Mouse (Mus musculus) lung, postnatal 0 days (tissue): ENCODE measurements at regions not wholly inside any gene's neighbourhood (a gene's known extent, or its start where the extent isn't known, plus 50 kb on each side); places are given as distances from the start of the nearest gene placed in this dataset.

Source experiments
- ATAC-seq: fragments of 200-750 bp; cut with Nextera tagmentation; 2 replicates; pipeline ENCODE4 v1.8.0; 2017; ENCODE audit warnings: moderate library complexity
- DNase-seq: peaks from one replicate; pipeline ENCODE4 v3.0.0-alpha.2; 2016; ENCODE audit warnings: low spot score
- H3K27ac ChIP-seq: fragments of 300-500 bp; sonication (generic); 2 replicates; pipeline ENCODE4 v1.5.1; 2014; ENCODE audit warnings: antibody characterized with exemption, mild to moderate bottlenecking, low read length, mixed read lengths
- H3K27me3 ChIP-seq: fragments of 300-500 bp; sonication (generic); replicated peaks from 2 replicates; pipeline ENCODE4 v1.6.1; 2014; ENCODE audit warnings: low read length, mixed read lengths; ENCODE audit not compliant: insufficient read depth
- H3K36me3 ChIP-seq: fragments of 300-500 bp; sonication (generic); 2 replicates; pipeline ENCODE4 v1.6.1; 2014; ENCODE audit warnings: low read length, mixed read lengths; ENCODE audit not compliant: insufficient read depth
- H3K4me1 ChIP-seq: fragments of 300-500 bp; sonication (generic); 2 replicates; pipeline ENCODE4 v1.6.1; 2014; ENCODE audit warnings: antibody characterized with exemption, low read depth, low read length, mixed read lengths; ENCODE audit not compliant: insufficient read depth
- H3K4me2 ChIP-seq: fragments of 300-500 bp; sonication (generic); replicated peaks from 2 replicates; pipeline ENCODE4 v1.6.1; 2014; ENCODE audit warnings: low read depth, mild to moderate bottlenecking, low read length, moderate library complexity, mixed read lengths
- H3K4me3 ChIP-seq: fragments of 300-500 bp; sonication (generic); 2 replicates; pipeline ENCODE4 v1.5.1; 2014; ENCODE audit warnings: low read depth, low read length
- H3K9ac ChIP-seq: fragments of 300-500 bp; sonication (generic); replicated peaks from 2 replicates; pipeline ENCODE4 v1.6.1; 2014; ENCODE audit warnings: low read depth, mild to moderate bottlenecking
- H3K9me3 ChIP-seq: fragments of 300-500 bp; sonication (generic); 2 replicates; pipeline ENCODE4 v1.6.1; 2016; ENCODE audit warnings: low read length, mixed read lengths
- CTCF ChIP-seq: IDR thresholded peaks from 2 replicates; pipeline ENCODE4 v1.5.1; 2016; ENCODE audit warnings: antibody characterized with exemption, mild to moderate bottlenecking
- EP300 ChIP-seq: IDR thresholded peaks from 2 replicates; pipeline ENCODE4 v1.6.1; 2016; ENCODE audit warnings: antibody characterized with exemption, mild to moderate bottlenecking, control low read depth
- WGBS: fragments of 180-500 bp; shearing (Covaris S2); extraction: QIAGEN DNeasy Blood & Tissue Kit; methylation state at CpG from one replicate; pipeline ENCODE4 v1.1.7; 2014; 5-methylcytosine and 5-hydroxymethylcytosine counted together

GRCm38 (mm10) chr10:119045059-119045458 is 175.1 kb upstream of the Dyrk2 start:
- Histone ChIP-seq H3K9me3 (no peaks in the 10 kb centered on the region), H3K27me3 (no peaks in the 10 kb centered on the region), H3K4me2 (no peak overlapping the region), H3K36me3 (no peaks in the 10 kb centered on the region), H3K4me3 (no peak overlapping the region), H3K4me1 (no peaks in the 10 kb centered on the region), H3K27ac (no peak overlapping the region), H3K9ac (no peak overlapping the region)
- no peak for TF ChIP-seq CTCF
- no peak for TF ChIP-seq EP300
- 82% methylated on average over 13 of the region's 13 CpGs for WGBS
- DNase-seq (no peak), ATAC-seq (no peak)

- no peaks in the 10 kb centered on the region for H3K36me3 ChIP-seq
- 74% methylated on average over 7 of the region's 7 CpGs for WGBS
Measured at GRCm38 (mm10) chr10:119043069-119043468, 173.1 kb upstream of the Dyrk2 start.

GRCm38 (mm10) chr10:119040205-119040604 is 170.2 kb upstream of the Dyrk2 start:
- Histone ChIP-seq H3K36me3 (no peaks in the 10 kb centered on the region), H3K4me3 (no peak overlapping the region), H3K4me1 (no peaks in the 10 kb centered on the region), H3K9ac (no peak overlapping the region), H3K4me2 (no peak overlapping the region), H3K27ac (no peak overlapping the region), H3K9me3 (no peaks in the 10 kb centered on the region), H3K27me3 (no peaks in the 10 kb centered on the region)
- ATAC-seq (peak; percentile 67), DNase-seq (peak; percentile 18)
- no peak for TF ChIP-seq CTCF
- TF ChIP-seq EP300, result no peak
- WGBS, result 27% methylated on average over 4 of the region's 4 CpGs

More at GRCm38 (mm10) chr10:119043069-119043468, 173.1 kb upstream of the Dyrk2 start:
- H3K9ac ChIP-seq, result no peak overlapping the region
- no peaks in the 10 kb centered on the region for H3K4me1 ChIP-seq
- H3K9me3 ChIP-seq, result no peaks in the 10 kb centered on the region
- peak; percentile 54 for ATAC-seq
- peak; percentile 35 for DNase-seq
- TF ChIP-seq EP300 (no peak), CTCF (no peak)
- no peaks in the 10 kb centered on the region for H3K27me3 ChIP-seq
- H3K27ac ChIP-seq, result no peak overlapping the region
- no peak overlapping the region for H3K4me2 ChIP-seq
- no peak overlapping the region for H3K4me3 ChIP-seq

- no peaks in the 10 kb centered on the region for H3K4me1 ChIP-seq
- no peak overlapping the region for H3K4me3 ChIP-seq
- no peaks in the 10 kb centered on the region for H3K9me3 ChIP-seq
- peak; percentile 51 for DNase-seq
- no peaks in the 10 kb centered on the region for H3K36me3 ChIP-seq
- H3K27ac ChIP-seq, result no peak overlapping the region
- H3K4me2 ChIP-seq, result no peak overlapping the region
- peak; percentile 54; the same call in 1 of the 2 replicates for ATAC-seq
- no peaks in the 10 kb centered on the region for H3K27me3 ChIP-seq
- WGBS, result 21% methylated on average over 3 of the region's 3 CpGs
- TF ChIP-seq CTCF (no peak), EP300 (peak; percentile 90)
- H3K9ac ChIP-seq, result no peak overlapping the region
Measured at GRCm38 (mm10) chr10:119039732-119040131, 169.7 kb upstream of the Dyrk2 start.

- Histone ChIP-seq H3K4me2 (no peak overlapping the region), H3K9ac (no peak overlapping the region), H3K36me3 (no peaks in the 10 kb centered on the region), H3K27ac (no peak overlapping the region), H3K9me3 (no peaks in the 10 kb centered on the region), H3K4me3 (no peak overlapping the region), H3K4me1 (no peaks in the 10 kb centered on the region), H3K27me3 (no peaks in the 10 kb centered on the region)
- TF ChIP-seq CTCF (no peak), EP300 (no peak)
- 77% methylated on average over 6 of the region's 6 CpGs for WGBS
- DNase-seq (no peak), ATAC-seq (no peak)
Measured at GRCm38 (mm10) chr10:119038991-119039390, 169.0 kb upstream of the Dyrk2 start.

GRCm38 (mm10) chr10:119037781-119038180 is 167.8 kb upstream of the Dyrk2 start:
- TF ChIP-seq EP300 (no peak), CTCF (no peak)
- Histone ChIP-seq H3K4me2 (no peak overlapping the region), H3K4me3 (no peak overlapping the region), H3K9ac (no peak overlapping the region), H3K27ac (no peak overlapping the region), H3K27me3 (no peaks in the 10 kb centered on the region), H3K36me3 (no peaks in the 10 kb centered on the region), H3K9me3 (no peaks in the 10 kb centered on the region), H3K4me1 (no peaks in the 10 kb centered on the region)
- DNase-seq (no peak), ATAC-seq (no peak)
- 87% methylated on average over 8 of the region's 8 CpGs for WGBS

- H3K4me1 ChIP-seq, result no peaks in the 10 kb centered on the region
- no peak overlapping the region for H3K4me2 ChIP-seq
- ATAC-seq (no peak), DNase-seq (no peak)
- H3K27ac ChIP-seq, result no peak overlapping the region
- TF ChIP-seq EP300, result no peak
- no peak for TF ChIP-seq CTCF
- H3K9me3 ChIP-seq, result no peaks in the 10 kb centered on the region
- H3K36me3 ChIP-seq, result no peaks in the 10 kb centered on the region
- H3K4me3 ChIP-seq, result no peak overlapping the region
- H3K9ac ChIP-seq, result no peak overlapping the region
- WGBS, result 88% methylated on average over 5 of the region's 5 CpGs
- no peaks in the 10 kb centered on the region for H3K27me3 ChIP-seq
Measured at GRCm38 (mm10) chr10:119035863-119036262, 165.9 kb upstream of the Dyrk2 start.
